Mouse (Mus musculus): ENCODE data around the gene Tcaf3.

Gene Tcaf3

GRCm38 (mm10) chr6:42542036-42543031 lies 55.2 kb downstream of the Tcaf3 start:
- no peak for DNase-seq (ENCODE audit: low read depth, low spot score)

- no peak for DNase-seq (ENCODE audit: low read depth, low spot score)
Measured at GRCm38 (mm10) chr6:42540681-42541080, 56.8 kb downstream of the Tcaf3 start.

GRCm38 (mm10) chr6:42539711-42540110 lies 57.8 kb downstream of the Tcaf3 start:
- DNase-seq (ENCODE audit: low read depth, low spot score): no peak
